Mouse (Mus musculus) E14TG2a.4 (cell line): ENCODE results near the gene Gm13090.

ENCODE experiments used
- CTCF ChIP-seq: conservative IDR thresholded peaks from 2 replicates; pipeline ENCODE4 v1.5.1; 2014; ENCODE audit warnings: low read length
- NANOG ChIP-seq: IDR thresholded peaks from 2 replicates; pipeline ENCODE4 v1.6.1; 2014; ENCODE audit warnings: borderline replicate concordance, low read length, mixed read lengths

DNA sequence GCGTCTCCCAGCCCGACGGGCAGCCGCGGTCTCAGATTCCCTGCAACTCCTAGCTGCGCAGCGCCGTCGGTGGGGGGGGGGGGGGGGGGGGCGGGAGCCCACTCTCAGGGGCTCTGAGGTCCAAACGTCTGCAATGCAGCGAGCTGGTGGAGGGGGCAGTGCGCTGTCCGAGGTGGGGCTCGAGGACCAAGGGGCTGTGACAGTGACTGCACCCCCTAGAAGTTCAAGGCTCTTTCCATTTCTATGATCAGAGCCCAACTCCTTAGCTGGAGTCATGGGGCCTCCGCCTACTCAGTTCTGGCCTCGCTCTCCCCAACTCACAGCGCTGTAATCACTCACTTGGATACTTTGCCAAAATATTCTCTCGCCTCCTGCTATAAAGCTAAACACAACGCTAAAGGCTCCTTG lies 19.5 kb downstream of the Gm13090 start:
- no peak for TF ChIP-seq CTCF
- TF ChIP-seq NANOG, result no peak
